Mouse (Mus musculus): ENCODE results near the gene Slc8a1. TPM values are rescaled to one million over a fixed set of nuclear protein-coding genes. Genes with fewer than 3 reads are reported as not detected.

Slc8a1 gene
- polyA plus RNA-seq, 3 experiments from 2014 or later = 0.04 TPM; not detected in 2

GRCm38 (mm10) chr17:81669062-81669815 is 68.9 kb downstream of the Slc8a1 start:
- ATAC-seq = no peak

- no peak for ATAC-seq
These were observed 69.7 kb downstream of the Slc8a1 start for GRCm38 (mm10) chr17:81668466-81668865.

GRCm38 (mm10) chr17:81667935-81668334 is 70.2 kb downstream of the Slc8a1 start:
- ATAC-seq = no peak

- ATAC-seq = no peak
These were observed 71.6 kb downstream of the Slc8a1 start for GRCm38 (mm10) chr17:81666551-81666950.

GRCm38 (mm10) chr17:81664916-81665315 is 73.3 kb downstream of the Slc8a1 start:
- ATAC-seq = no peak

- no peak for ATAC-seq
These were observed 80.3 kb downstream of the Slc8a1 start for GRCm38 (mm10) chr17:81657828-81658227.

GRCm38 (mm10) chr17:81654548-81654947 is 83.6 kb downstream of the Slc8a1 start:
- no peak for ATAC-seq

- ATAC-seq = no peak
These were observed 85.2 kb downstream of the Slc8a1 start for GRCm38 (mm10) chr17:81652958-81653357.

- no peak for ATAC-seq
These were observed 101.4 kb downstream of the Slc8a1 start for GRCm38 (mm10) chr17:81636822-81637221.

- ATAC-seq = no peak
These were observed 107.7 kb downstream of the Slc8a1 start for GRCm38 (mm10) chr17:81630471-81630870.

- ATAC-seq = no peak
These were observed 117.0 kb downstream of the Slc8a1 start for GRCm38 (mm10) chr17:81621188-81621644.

GRCm38 (mm10) chr17:81618461-81618860 is 119.7 kb downstream of the Slc8a1 start:
- ATAC-seq = no peak

- no peak for ATAC-seq
These were observed 121.9 kb downstream of the Slc8a1 start for GRCm38 (mm10) chr17:81616326-81616725.

GRCm38 (mm10) chr17:81615391-81615790 is 122.8 kb downstream of the Slc8a1 start:
- ATAC-seq = no peak

GRCm38 (mm10) chr17:81607515-81607914 is 130.7 kb downstream of the Slc8a1 start:
- ATAC-seq = no peak

GRCm38 (mm10) chr17:81606084-81606483 is 132.1 kb downstream of the Slc8a1 start:
- ATAC-seq = no peak

GRCm38 (mm10) chr17:81605219-81605660 is 132.9 kb downstream of the Slc8a1 start:
- no peak for ATAC-seq

GRCm38 (mm10) chr17:81599072-81599471 is 139.1 kb downstream of the Slc8a1 start:
- no peak for ATAC-seq

- ATAC-seq = no peak
These were observed 148.4 kb downstream of the Slc8a1 start for GRCm38 (mm10) chr17:81589791-81590190.

- no peak for ATAC-seq
These were observed 151.4 kb downstream of the Slc8a1 start for GRCm38 (mm10) chr17:81586759-81587158.

- ATAC-seq = no peak
These were observed 158.3 kb downstream of the Slc8a1 start for GRCm38 (mm10) chr17:81579728-81580425.

- ATAC-seq = no peak
These were observed 161.3 kb downstream of the Slc8a1 start for GRCm38 (mm10) chr17:81576893-81577292.

GRCm38 (mm10) chr17:81565634-81566372 is 172.4 kb downstream of the Slc8a1 start:
- no peak for ATAC-seq
